Mouse (Mus musculus): ENCODE results near the gene Chaf1a.

DNA sequence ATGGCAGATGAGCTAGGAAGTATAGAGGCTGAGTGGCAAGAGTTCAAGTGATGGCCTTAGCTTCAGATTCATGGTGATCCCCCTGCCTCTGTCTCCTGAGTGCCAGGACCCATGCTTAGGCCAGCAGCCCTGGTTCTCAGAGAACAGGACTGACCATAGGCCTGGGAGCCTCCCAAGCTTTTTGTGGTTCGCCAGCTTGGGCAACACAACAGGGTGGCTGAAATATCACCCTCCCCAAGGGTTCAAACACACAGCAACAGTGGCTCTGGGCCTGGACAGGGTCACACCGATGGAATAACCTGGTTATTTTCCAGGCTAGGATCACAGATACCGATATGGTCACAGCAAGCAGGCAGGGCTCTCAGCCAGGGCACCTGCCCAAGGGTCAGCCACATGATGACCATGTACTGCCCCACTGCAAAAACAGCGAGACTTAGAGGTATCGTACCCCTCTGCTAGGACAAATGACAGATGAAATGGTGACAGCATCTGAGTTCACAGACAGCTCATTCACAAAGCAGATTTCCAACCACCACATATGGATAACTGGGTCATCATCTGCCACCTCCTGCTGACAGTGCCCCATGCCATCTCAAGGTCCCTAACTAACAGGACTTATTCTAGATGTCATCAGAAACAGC lies 12.3 kb upstream of the Chaf1a start:
- TF ChIP-seq POLR2A (IDR thresholded peaks at IDR 0.05; ENCODE audit: control insufficient read depth, low read depth, low read length) (no peak), CTCF (IDR thresholded peaks at IDR 0.05; ENCODE audit: control insufficient read depth, insufficient read depth, insufficient replicate concordance, low read depth, low read length) (no peak)

Measured in testis, adult 2 months (tissue).